Mouse (Mus musculus) adrenal gland (tissue): ENCODE data around the gene Ogfod2.

Experiments
- intact Hi-C: fragments of 180-260 bp; cut with DNase I; formaldehyde crosslinking; loops from one replicate; pipeline ENCODE4 v1.15.1; 2025
- long read RNA-seq, 2 experiments: library from polyadenylated mRNA; unstranded; transcript quantifications; one replicate each; pipeline ENCODE4 v2.0.0; 2020; ENCODE audit warnings: borderline replicate concordance in 1 of 2; ENCODE audit not compliant: insufficient replicate concordance in 1 of 2

The Ogfod2 gene
- long read RNA-seq, experiment 1, transcript Ogfod2-209 (6 exons, 818 nt) = minor isoform, 6 of 58 reads
- long read RNA-seq, experiment 1, transcript Ogfod2-201 (7 exons, 1,596 nt) = major isoform, 39 of 58 reads
- long read RNA-seq, experiment 1, partial matches to known transcripts = 2 of 58 reads
- long read RNA-seq, experiment 1, other reads (novel, unspliced or antisense) = 7 of 58 reads
- long read RNA-seq, experiment 2, transcript Ogfod2-209 (6 exons, 818 nt) = minor isoform, 8 of 64 reads
- long read RNA-seq, experiment 2, transcript Ogfod2-201 (7 exons, 1,596 nt) = major isoform, 43 of 64 reads
- long read RNA-seq, experiment 2, partial matches to known transcripts = 3 of 64 reads
- long read RNA-seq, experiment 2, other reads (novel, unspliced or antisense) = 7 of 64 reads

DNA sequence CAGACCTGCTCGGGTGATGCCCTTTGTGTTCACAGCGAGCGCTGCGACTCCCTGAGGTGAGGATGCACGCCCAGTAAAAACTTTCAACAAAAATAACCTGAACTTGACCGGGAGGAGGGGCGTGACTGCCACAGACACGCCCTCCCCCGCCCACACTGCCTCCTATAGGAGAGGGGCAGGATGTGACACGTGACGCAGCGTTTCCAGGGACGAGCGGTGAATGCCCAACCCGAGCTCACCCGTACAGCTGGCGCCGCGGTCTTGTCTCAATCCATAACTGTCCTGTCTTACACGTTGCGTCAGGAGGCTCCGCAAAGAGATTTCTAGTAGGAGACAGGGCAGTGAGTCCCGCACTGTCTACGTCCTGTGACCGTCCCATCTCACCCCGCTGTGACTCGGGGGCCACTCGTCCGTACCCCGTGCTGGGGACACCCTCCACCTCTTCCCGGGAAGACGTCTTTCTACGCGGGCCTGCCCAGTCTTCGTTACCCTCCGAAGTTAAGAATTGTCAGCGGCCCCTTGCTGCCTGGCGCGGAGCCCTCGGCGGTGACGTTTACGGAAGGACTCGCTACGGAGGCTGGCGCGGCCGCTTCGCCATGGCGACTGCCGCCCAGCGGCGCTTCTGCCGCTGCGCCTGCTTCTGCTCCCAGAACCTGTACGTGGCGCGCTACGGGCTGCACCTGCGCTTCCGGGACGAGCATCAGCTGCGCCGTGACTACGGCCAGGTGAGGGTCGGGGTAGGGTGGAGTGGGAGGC, at the start of gene Ogfod2:
Ogfod2 (plus strand) TSS at position 556 of the 756 bp plus-strand sequence.
- intact Hi-C loops = no loop called here

DNA sequence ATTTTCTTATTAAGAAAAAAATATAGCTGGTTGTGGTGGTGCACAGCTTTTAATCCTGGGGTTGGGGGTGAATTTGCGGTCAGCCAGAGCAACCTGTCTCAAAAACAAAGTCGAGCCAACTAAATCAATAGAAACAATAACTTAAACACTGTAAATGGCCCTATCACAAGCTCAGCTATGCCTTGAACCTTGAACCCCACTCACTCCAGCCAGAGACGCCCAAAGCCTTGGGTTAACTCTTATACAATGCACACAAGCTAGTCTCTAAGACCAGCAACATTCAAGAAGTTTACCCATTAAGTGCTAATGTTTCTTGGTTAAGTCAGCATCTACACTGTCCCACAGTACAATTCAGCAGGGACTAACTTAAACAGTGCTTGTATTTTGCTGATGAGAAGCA, 42.4 kb upstream of the Ogfod2 start:
- intact Hi-C loops = no loop called here

DNA sequence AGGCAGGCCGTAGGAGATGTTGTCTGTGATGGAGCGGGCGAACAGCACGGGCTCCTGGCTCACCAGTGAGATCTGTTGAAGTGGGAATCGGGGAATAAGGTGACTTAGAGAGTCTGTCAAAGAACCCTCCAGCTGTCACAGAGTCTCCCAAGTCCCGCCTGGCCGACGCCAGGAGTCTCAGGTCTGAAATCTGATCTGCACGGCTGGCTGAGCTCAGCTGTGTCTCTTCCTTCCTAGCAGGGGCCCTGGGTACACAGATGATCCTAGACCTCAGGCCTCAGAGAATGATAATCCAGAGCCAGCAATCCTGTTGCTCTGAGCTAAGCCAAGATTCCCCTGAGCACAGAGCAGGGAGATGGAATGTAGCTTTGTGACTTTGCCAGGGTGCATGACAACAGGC, 38.4 kb upstream of the Ogfod2 start:
- intact Hi-C loops = no loop called here

- intact Hi-C loops = loop anchor here (5.0 kb wide), 1 partner anchor 38 kb away; no protein-coding TSS in a partner anchor
These were observed 37.2 kb upstream of the Ogfod2 start for GRCm38 (mm10) chr5:124074845-124075307.

- intact Hi-C loops = loop anchor here (5.0 kb wide), 1 partner anchor 38 kb away; no protein-coding TSS in a partner anchor
These were observed 36.4 kb upstream of the Ogfod2 start for GRCm38 (mm10) chr5:124075716-124076115.

GRCm38 (mm10) chr5:124076559-124076958, 35.5 kb upstream of the Ogfod2 start:
- intact Hi-C loops = loop anchor here (5.0 kb wide), 1 partner anchor 39 kb away; no protein-coding TSS in a partner anchor

DNA sequence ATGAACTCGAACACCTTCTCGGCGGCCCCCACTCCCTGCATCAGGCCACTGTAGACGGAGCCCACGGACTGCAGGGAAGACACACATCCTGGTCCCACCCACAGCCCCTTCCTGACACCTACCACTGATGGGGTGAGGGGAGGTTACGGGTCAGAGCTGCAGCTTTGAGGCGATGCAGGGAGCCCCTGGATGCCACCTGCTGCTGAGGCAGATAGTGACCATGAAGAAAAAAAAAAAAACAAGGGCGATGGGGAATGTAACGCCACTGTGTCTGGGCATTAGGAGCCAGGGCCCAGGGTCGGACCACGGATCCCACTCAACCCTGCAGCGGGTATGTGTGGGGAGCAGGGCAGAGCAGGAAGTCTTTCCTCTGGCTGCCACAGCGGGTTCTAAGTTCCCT, 34.9 kb upstream of the Ogfod2 start:
- intact Hi-C loops = loop anchor here (5.0 kb wide), 1 partner anchor 40 kb away; no protein-coding TSS in a partner anchor

- intact Hi-C loops = loop anchor here (5.0 kb wide), 1 partner anchor 41 kb away; no protein-coding TSS in a partner anchor
These were observed 34.1 kb upstream of the Ogfod2 start for GRCm38 (mm10) chr5:124077856-124078460.

GRCm38 (mm10) chr5:124078794-124079416, 33.2 kb upstream of the Ogfod2 start:
- intact Hi-C loops = loop anchor here (5.0 kb wide), 1 partner anchor 42 kb away; no protein-coding TSS in a partner anchor

GRCm38 (mm10) chr5:124079880-124080279, 32.2 kb upstream of the Ogfod2 start:
- intact Hi-C loops = loop anchor here (5.0 kb wide), 2 partner anchors 43 to 133 kb away; no protein-coding TSS in a partner anchor

DNA sequence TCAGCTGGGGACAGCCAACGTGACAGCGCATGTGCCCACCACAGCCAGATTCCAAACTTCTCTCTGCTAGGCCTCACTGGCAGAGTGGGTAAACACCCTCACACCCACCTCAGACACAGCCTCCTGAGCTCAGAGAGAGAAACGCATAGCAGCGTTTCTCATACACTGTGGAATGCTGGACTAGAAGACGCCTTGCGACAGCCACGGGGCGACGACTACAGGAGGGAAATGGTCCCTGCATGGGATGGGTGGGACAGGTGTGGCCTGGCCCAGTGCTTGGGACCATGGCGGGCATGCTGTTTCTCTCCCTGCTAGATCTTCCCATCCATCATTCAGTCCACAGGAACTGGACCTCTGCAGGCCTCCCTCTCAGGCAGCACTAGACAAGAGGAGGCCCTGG, 29.6 kb upstream of the Ogfod2 start:
- intact Hi-C loops = loop anchor here (5.0 kb wide), 1 partner anchor 135 kb away; no protein-coding TSS in a partner anchor

DNA sequence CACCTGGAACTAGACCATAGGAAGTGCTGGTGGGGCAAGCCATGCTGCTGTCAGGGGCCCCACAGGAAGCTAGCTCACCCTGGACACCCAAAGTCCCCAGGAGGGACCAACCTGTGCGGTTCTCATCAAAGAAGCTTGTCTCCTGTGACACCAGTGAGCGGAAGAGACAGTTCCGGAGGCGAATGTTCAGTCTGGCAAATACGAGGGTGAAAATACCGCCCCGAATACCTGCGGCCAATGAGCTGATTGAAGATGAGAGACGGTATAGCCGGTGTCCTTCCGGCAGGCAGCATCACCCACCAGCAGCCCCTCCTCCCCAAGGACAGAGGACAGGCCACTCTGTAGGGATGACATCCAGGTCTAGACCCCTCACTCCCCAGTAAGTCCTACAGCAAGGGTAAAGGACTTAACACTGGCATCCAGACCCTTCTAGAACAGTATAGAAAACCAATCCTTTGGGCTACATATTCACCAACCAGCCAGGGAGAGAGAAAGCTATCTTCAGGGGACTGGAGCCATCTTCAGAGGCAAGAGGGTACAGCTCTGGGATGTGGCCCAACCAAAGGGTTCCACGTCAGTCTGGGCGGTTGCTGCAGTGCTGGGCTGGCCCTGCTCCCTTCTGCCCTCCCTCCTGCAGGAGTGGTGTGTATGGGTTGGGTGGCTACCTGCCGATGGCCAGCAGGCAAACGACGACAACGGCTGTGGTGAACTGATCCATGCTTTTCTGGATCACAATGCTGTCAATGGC, 29.0 kb upstream of the Ogfod2 start:
- intact Hi-C loops = loop anchor here (5.0 kb wide), 1 partner anchor 136 kb away; no protein-coding TSS in a partner anchor

DNA sequence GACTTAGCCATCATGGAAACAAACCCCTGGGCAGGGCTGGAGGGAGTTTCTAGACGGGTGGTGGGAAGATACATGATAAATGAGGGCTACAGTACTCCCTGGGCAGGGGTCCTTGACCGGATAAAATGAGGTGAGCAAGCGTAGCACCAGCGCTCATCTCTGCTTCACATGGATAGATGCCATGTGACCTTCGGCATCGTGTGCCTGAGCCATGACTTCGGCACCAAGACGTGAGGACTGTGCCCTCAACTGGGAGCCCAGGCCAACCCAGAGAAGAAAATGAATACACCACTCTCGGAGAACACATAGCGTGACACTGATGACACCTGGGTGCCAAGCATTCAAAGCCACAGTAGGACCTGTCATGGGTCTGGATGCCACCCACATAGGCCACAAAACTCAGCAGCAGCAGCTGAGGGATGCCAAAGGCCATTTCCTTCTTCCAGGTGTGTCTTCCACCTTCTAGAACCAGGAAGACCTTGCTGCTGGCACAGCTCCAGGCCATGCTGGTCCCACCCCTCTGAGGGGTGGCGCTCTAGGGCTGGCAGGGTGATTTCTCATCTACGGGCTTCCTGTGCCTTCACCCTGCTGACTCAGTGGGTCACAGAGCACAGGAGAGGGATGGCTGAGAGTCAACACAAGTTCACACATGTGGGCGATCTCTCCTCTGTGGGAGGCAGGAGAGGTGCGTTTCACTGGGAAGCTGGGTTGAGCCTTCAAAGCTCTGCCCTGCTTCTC, 28.1 kb upstream of the Ogfod2 start:
- intact Hi-C loops = loop anchor here (1.0 to 5.0 kb wide), 2 partner anchors 84 to 137 kb away; no protein-coding TSS in a partner anchor

DNA sequence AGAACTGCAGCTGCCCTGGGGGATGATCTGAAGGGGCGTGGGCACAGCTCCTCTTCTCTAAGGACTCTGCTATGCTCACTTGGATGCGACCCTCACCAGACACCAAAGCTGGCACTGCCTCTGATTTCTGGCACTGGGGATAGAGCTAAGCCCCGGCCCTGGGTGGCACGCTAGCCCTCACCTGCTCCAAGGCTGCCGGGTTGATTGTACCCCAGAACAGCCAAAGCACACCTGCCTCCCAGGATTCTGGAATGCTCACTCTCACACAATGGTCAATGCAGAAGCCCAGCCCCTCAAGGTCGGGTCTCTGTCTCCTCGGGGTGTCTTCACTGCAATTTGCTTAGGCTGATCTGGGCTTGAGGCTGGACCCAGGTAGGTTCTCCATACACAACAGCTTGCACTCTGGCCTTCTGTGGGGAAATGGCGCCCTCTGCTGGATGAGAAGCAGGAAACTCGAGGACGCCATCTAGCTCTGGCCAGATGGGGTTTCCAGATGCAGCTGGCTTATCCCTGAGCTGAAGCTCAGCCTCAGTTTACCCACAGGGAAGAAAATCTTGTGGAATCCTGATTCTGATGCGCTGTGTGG, 27.4 kb upstream of the Ogfod2 start:
- intact Hi-C loops = loop anchor here (1.0 to 5.0 kb wide), 2 partner anchors 84 to 137 kb away; no protein-coding TSS in a partner anchor

GRCm38 (mm10) chr5:124085513-124085912, 26.6 kb upstream of the Ogfod2 start:
- intact Hi-C loops = no loop called here

- intact Hi-C loops = no loop called here
These were observed 25.2 kb upstream of the Ogfod2 start for GRCm38 (mm10) chr5:124086876-124087275.

DNA sequence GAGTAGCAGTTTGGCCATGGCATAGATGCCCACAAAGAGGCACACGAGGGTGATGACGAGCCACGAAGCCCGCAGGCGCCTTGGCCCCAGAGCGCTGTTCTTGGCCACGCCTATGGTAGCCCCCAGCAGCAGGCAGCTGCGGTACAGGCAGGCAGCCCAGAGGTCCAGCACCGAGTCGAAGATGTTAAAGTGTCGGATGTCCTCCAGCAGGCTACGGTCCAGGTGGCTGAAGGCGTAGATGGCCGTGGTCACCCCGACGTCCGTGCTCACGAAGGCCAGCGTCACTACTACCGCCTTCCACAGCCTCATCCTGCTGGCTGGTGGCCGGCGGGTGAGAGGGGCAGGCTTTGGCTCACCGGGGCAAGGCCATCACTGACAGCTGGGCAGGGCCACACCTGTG, 22.2 kb upstream of the Ogfod2 start:
- intact Hi-C loops = no loop called here

DNA sequence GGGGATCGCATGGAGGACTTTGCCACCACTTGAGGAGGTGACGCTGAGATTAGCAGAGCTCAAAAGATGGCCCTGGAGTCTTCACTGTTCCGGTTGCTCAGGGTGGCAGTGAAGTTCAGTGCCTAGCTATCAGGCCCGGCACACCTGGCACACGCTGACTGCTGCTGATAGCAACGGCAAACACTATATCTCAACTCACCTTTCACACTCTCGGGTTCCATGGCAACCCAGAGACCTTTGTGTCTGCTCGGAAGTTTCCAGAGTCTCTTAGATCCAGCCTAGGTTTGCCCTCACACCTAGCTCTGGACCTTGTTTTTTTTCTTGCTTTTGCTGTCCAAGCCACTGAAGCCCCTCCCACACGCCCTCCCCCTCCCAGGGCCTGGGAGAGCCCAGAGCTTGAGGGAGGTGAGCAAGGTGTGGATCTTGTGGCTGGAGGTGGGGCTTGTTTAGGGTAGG, 20.1 kb upstream of the Ogfod2 start:
- intact Hi-C loops = no loop called here
